Mouse (Mus musculus) liver, embryonic 14.5 days (tissue): ENCODE measurements around the gene Kctd4.

ENCODE experiments used
- CTCF ChIP-seq: IDR thresholded peaks from 2 replicates; pipeline ENCODE4 v1.5.1; 2016; ENCODE audit warnings: antibody characterized with exemption, low read depth, control low read depth
- EP300 ChIP-seq: IDR thresholded peaks from 2 replicates; pipeline ENCODE4 v1.6.1; 2016; ENCODE audit warnings: antibody characterized with exemption, low read depth

DNA sequence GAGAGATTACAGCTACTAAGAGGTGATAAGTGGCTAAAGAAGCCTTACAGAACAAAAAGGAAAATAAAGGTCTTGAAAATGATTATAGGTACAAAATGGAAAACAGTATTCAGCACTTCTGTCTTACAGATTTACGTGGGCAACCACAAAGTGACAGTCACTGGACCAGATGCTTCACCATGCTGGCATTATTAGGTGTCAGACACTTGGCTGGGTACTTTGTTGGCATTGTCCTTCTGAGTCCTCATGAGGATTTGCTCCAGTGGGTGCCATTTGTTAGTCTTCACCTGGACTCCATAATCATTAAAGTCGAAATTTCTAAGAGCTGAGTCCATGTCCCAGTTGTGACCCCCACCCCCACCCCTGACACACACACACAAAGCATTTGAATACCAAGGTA is 59.5 kb downstream of the Kctd4 start:
- TF ChIP-seq CTCF (no peak), EP300 (no peak)
